Mouse (Mus musculus): Measurements from ENCODE around the gene Zbtb18.

Gene Zbtb18

DNA sequence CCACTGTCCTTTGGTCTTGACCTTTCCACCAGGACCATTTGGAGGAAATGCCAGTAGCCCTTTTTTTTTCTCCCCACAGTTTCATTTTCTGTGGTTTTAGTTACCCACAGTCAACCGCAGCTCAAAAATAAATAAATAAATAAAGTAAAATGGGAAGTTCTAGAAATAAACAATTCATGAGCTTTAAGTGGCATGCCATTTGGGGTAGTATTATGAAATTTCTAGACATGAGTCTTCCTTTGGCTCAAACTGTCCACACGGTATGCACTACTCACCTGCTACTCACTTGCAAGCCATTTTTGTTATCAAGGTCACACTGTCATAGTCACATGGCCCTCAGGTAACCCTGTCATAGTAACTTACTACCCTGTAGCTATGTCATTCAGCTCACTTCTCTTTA is 41.5 kb downstream of the Zbtb18 start:
- in situ Hi-C loops (cut with MboI, MseI) = loop anchor here (5.0 kb wide), 1 partner anchor 74 kb away; no protein-coding TSS in a partner anchor

DNA sequence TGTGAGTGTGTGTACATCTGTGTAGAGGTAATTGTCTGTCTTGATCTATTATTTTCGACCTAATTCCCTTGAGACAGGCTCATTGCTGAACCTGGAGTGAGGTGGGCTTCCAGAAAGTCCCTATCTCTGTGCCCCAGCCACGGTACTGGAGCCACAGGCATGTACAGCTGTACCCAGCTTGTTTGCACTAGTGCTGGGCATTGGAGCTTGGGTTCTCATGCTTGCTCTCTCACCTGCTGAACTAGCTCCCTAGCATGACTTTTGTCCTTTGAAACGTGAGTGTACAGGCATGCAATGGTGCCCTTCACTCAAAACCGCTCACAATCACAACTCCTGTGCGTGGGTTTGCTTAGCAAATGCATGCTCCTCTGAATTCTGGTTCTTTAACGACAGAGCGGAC is 42.1 kb downstream of the Zbtb18 start:
- in situ Hi-C loops (cut with MboI, MseI) = loop anchor here (5.0 kb wide), 1 partner anchor 73 kb away; no protein-coding TSS in a partner anchor

DNA sequence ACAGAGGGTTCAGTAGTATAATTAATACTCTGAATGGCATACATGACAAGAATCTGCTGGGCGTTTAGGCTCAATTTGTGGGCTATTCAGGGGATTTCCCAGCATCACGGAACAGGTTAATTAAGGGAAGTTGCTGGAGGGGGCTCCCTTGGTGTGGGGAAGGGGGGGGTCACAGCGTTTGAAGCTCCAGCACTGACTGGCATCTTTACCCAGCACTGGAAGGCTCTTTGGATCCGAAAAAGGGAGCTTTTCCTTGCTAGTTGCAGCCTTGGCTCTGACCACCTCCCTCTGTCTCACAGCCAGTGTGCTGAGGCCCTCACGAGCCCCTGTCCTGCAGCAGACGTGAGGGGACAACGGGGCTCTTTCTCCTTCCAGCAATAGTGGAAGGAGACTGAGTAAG is 42.5 kb downstream of the Zbtb18 start:
- in situ Hi-C loops (cut with MboI, MseI) = loop anchor here (5.0 kb wide), 1 partner anchor 73 kb away; no protein-coding TSS in a partner anchor

DNA sequence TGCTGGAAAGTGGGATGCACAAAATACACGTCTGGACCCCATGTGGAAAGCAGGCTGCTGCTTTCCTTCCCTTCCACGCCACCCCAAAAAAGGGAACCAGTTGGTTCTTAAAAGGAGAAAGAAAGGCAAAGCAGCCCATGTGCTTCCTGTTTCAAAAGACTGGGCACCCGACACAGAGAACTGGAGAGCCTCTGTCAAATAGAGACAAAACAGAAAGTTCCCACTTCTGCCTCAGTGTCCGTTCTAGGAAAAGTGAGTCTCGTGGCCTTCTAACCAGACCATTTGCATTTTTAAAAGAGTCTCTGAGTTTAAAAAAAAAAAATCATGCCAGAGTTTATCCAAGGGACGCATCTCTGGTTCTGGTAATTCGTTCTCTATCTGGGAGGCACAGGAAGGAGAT is 47.7 kb downstream of the Zbtb18 start:
- in situ Hi-C loops (cut with MboI, MseI) = no loop called here

DNA sequence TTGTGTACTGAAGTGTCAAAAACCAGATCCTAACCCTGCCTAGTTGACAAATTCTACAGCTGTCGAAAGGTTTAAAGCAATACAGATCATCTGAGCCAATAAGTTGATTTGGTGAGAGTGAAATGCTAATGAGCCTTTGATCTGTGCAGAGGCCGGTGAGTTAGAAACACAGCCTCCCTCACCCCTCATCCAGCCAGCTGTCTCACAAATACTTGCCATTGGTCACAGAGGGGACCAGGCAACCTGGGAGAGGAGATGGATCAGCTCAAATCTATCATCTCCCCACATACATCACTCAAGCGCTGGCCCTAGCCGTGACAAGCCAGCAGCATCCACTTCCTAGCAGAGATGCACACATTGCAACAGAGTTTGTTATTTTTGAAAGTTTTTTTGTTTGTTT is 48.7 kb downstream of the Zbtb18 start:
- in situ Hi-C loops (cut with MboI, MseI) = no loop called here

DNA sequence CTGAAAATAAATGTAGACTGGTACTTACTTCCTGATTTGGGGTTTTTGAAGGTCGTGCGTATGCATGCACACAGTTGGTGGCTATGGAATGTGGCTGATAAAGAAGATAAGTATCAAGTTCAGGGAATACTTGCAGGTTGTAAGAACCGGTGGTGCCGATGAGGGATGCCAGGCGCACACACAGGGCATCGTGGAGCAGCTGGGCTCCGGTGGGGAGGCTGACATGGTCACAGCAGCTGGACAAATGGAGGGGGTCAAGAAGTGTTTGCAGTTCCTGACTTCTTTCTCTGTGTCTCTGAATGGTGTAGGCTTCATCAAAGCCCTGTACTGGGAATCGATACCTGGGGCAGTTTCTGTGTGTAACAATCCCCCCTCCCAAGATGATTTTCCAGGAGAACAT is 49.1 kb downstream of the Zbtb18 start:
- in situ Hi-C loops (cut with MboI, MseI) = no loop called here

DNA sequence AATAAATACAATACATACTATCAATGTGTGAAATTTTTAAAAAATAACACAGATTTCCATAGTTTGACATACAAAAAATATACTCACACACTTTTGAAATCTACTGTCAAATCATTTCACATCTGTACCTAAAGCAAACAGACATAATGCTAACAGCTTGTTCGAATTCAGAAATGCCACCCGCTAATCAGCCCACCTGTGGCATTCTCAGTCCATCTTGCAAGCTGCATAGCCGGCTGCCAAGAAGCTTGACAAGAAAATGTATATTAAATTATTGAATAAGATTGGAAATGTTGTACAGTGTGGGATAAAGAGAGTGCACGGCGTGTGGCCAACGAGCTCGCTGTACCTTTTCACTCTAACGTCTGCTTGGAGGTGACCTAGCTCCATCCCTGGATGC is 52.2 kb downstream of the Zbtb18 start:
- in situ Hi-C loops (cut with MboI, MseI) = no loop called here

DNA sequence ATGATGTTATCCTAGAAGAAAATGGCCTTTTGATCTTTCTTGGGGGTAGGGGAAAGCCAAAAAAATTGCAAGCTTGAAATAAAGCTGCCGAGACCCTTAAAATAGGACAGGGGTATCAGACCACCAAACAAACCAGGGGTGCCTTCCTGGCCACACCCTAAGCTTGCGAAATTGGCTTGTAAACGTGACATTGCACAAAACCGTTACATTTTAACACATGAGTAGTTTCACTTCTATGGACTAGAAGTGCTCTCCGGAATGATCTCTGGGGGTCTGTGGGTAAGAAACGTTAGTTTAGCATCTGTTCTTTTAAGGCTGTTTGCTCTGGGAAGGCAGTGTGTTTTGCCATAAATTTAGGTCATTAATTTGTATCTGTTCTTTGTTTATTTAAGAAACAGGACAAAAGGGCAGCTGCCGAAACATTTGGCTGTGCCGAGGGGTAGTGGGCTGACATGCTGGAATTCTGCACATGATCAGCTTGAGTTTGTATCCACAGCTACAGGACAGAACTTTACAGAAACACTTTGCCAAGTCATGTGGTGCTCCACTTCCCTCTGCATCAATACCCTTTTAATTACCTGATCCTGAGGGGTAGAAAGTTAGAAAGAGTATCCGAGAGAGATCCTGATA is 52.9 kb downstream of the Zbtb18 start:
- in situ Hi-C loops (cut with MboI, MseI) = no loop called here

All from T-helper 1 cell (primary cell).